Mouse (Mus musculus) urinary bladder, adult 18-20 months (tissue): ENCODE measurements around the gene Dlg1.

ENCODE experiments used
- DNase-seq, 2 experiments: peaks; one replicate each; pipeline ENCODE4 v3.0.0; 2022; ENCODE audit warnings: low spot score in 2 of 2, mixed read lengths in 2 of 2

Gene Dlg1

GRCm38 (mm10) chr16:31663379-31664286 is at the start of gene Dlg1:
Gene Dlg1, plus strand, starts transcription at chr16:31663443.
- DNase-seq, result peak; percentile 75 to 78

- DNase-seq, result no peak
Observed at GRCm38 (mm10) chr16:31616382-31616781, 46.9 kb upstream of the Dlg1 start.

DNA sequence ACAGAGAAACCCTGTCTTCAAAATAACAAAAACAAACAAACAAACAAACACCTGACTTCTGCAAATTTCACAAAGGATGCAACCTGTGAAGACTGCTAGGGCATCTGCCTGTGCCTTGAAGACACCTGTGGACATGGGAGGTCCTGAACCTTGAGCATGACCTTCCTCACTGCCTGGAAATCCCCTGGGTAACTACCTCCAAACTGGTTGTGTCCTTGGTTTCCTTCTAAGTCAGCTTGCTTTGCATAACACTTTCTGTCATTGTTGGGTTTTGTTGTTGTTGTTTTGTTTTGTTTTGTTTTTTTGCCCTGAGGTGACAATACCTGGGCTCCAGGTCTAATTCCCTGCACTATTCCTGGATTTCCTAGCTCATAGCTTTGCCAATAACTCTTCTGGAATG is 46.1 kb upstream of the Dlg1 start:
- no peak for DNase-seq

DNA sequence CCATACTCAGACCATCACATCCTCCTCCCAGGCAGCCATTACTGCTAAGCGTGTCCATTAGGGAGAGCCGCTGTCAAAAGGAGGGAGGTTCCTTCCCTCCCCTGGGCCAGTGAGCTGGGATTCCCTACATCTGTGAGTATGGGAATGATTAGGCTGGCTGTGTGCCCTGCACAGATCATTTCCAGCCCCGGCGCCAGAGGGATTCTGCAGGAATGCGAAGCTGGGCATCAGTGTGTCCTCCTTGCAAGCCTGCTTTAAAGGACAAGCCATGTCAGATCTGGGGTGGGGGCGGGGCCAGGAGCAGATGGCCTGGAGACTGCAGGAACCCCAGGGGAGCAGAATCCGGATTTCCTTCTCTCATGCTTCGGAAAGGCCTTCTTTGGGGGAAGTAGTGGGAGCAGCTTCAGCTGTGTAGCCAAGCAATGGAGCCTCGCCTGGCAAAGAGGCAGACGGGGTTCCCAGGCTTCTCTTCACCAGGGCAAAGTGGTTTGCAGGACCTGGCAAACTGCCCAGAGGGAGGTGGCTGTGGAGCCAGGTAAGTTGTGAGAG is 45.3 kb upstream of the Dlg1 start:
- DNase-seq, result peak; percentile 46 to 48

DNA sequence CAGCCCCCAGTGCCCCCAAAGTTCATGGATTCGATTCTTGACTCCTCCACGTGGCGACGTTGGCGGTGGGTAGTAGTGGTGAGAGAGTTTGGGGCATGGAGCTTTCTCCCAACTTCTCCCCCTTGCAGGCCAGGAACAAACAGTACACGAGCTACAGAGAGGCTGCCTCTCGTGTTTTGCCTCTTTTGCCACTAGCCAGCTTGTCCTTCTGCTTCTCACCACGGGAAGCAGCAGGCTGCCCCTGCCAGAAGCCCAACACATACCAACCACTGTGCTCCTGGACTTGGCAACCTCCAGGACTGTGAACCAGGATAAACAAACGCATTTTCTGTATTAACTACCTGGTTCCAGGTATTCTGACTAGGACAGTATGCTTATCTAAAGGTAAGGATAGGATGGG is 44.6 kb upstream of the Dlg1 start:
- no peak for DNase-seq

DNA sequence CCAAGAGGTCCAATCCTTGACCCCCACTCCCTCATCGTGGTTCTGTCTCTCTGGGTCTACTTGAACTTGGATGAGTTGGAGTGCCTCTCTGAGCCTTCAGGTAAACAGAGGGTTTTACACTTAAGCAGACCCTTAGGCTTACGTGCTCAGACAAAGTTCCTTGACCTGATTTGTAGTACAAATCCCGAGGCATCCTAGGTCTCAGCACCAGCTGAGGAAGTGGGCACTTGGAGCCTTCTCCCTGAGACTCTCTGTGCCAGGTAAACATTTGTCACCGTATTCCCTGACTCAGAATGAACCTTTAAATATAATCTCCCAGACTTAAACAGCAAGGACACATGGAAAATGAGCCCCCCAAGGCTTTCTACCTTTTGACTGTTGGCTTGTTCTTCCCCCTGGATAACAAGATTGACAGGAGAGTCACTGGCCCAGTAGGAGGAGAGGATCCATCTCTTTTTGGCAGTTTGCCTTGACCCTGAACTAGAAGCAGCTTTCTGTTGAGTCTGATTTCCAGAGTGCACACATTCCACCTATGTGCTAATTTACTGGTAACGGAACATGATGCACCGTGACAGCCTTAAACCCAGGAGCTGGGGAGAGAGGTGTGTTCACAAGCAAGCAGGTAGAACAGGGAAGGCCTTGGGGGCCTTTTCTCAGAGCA is 43.4 kb upstream of the Dlg1 start:
- no peak for DNase-seq

- no peak for DNase-seq
Observed at GRCm38 (mm10) chr16:31622356-31622755, 40.9 kb upstream of the Dlg1 start.

- no peak for DNase-seq
Observed at GRCm38 (mm10) chr16:31623136-31623535, 40.1 kb upstream of the Dlg1 start.

DNA sequence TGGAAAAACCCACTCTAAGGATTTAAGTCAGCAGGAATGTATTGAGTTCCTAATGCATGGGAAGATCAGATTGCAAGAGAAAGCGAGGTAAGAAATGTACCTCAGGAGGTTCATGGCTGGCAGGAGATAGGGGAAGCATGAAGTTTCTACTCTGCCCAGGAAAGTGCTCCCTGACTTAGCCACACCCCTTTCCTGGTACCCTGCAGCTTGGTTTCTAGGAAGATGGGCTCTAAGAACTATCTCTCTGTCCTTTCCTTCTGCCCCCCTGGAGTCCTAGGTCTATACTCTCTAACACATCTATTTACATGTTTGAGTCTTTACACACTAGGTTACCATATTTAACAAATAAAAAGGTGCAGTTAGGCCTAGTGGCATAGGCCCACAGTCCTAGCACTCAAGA is 38.5 kb upstream of the Dlg1 start:
- DNase-seq, result no peak

GRCm38 (mm10) chr16:31626331-31626730 is 36.9 kb upstream of the Dlg1 start:
- DNase-seq, result no peak

DNA sequence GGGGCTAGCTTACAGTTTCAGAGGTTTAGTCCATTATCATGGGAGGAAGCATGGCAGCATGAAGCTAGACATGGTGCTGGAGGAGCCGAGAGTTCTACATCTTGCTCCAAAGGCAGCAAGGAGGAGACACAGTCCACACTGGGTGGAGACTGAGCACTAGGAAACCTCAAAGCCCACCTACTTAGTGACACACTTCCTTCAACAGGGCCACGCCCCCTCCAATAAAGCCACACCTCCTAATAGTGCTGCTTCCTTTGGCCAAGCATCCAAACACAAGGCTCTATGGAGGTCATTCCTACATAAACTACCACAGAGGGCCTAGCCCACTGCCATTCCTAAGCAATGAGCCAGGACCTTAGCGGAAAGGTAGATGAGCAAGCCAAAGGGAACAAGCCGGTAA is 32.9 kb upstream of the Dlg1 start:
- DNase-seq, result no peak

DNA sequence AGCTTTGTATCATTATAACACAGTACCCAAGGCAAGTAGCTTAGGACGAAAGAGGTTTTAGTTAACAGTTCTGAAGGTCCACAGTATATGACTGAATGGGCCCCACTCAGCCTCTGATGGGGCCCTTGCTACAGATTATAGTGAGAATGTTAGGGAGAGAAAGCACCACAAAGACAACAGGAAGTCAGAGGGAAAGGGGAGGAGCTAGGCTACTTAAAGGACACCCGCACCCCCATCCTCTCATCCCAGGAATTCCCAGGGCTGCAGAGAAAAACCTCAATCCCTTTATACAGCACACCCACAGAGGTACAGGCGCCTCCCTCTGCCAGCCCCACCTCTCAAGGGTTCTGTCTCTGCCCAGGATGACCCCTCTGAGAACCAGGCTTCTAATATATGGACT is 32.2 kb upstream of the Dlg1 start:
- no peak for DNase-seq

GRCm38 (mm10) chr16:31634371-31634770 is 28.9 kb upstream of the Dlg1 start:
- no peak for DNase-seq

GRCm38 (mm10) chr16:31638393-31638792 is 24.9 kb upstream of the Dlg1 start:
- peak in 1 of 2 experiments; percentile 35 for DNase-seq

- no peak for DNase-seq
Observed at GRCm38 (mm10) chr16:31639946-31640345, 23.3 kb upstream of the Dlg1 start.

DNA sequence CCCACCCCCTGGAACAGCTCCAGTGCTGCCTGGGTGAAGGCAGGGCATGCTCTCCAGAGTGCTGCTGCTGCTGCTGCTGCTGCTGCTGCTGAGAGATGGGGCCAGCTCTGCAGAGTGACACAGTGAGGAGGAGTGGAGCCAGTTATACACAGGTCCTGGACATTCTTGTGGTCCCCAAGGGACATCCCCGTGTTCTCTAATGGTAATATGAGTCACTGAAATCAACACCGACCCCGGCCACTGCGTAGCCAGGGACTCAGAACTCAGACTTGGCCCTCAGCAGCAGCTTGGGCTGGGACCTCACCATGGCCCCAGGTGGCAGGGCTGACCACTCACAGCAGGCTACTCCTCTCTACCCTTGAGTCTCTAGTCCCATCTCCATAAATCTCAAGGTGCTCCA is 21.5 kb upstream of the Dlg1 start:
- DNase-seq, result no peak

- DNase-seq, result no peak
Observed at GRCm38 (mm10) chr16:31647221-31647620, 16.0 kb upstream of the Dlg1 start.

DNA sequence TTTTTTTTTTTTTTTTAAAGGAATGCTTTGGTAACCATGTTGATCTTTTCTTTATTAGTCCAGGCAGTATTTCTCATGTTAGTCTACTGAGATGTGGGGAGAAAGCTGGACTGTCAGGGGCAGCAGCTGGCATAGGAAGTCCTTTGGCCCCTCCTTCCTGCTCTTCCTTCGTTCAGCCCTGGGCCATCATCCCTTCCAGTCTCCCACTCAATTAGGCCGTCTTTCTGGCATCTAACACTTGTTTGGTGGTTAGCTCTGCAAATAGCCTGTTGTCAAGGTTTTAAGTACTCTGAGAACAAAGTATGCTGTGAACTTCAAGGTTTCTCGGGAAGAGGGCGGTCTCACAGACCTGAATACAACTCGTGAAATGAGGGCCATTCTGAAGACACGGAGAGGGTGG is 12.5 kb upstream of the Dlg1 start:
- DNase-seq, result no peak

DNA sequence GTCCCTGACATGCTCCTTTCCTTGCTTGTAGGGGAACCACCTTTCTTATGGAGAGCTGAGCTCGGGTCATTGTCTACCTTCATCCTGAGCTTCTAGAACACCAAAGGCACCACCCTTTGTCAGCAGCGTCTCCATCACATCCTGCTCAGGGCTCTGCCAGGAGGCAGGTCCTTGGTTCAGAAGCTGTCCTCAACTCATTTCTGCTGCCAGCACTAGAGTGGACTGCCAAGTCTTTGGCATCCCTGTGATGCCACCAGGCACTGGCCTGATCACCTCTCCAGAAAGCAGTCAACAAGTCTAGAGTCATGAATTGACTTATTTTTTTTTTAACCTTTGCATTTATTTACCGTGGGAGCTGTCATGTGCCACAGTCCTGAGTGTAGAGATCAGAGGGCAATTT is 11.7 kb upstream of the Dlg1 start:
- no peak for DNase-seq

GRCm38 (mm10) chr16:31652115-31652843 is 11.0 kb upstream of the Dlg1 start:
- DNase-seq, result no peak

- DNase-seq, result no peak
Observed at GRCm38 (mm10) chr16:31653616-31654015, 9.6 kb upstream of the Dlg1 start.

DNA sequence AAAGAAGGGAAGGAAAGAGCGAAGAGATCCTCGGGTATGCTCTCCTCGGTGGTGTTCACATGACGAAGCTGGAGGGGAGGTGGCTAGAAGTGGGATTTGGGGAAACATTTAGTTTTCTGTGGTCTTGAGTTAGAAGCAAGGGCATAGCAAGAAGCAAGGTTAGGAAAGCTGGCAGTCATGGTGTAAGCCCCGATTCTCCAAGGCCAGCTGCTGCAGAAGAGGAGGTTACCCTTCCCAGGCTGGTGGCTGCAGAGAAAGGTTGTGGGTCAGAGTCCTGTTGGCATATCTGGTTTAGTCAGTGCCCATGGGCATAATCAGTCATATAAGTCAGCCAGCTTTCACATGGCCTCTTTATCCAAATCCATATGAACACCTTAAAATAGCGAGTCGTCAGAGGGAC is 9.2 kb upstream of the Dlg1 start:
- no peak for DNase-seq
